Mouse (Mus musculus) heart, adult 10 weeks (tissue): ENCODE data around the gene Vmn1r88. TPM values are rescaled to one million over a fixed set of nuclear protein-coding genes. Genes with fewer than 3 reads are reported as not detected.

Source experiments
- polyA plus RNA-seq: library from polyadenylated mRNA; stranded (reverse); fragments of 350-450 nt; fragmentation: Illumina TruSeq; extraction: RNeasy Lipid Tissue Mini Kit (QIAGEN cat#74804); gene quantifications from one replicate; pipeline ENCODE4 v1.2.3, GENCODE M21; 2014; ENCODE audit warnings: low read depth, low replicate concordance

Gene Vmn1r88
- polyA plus RNA-seq: not detected

DNA sequence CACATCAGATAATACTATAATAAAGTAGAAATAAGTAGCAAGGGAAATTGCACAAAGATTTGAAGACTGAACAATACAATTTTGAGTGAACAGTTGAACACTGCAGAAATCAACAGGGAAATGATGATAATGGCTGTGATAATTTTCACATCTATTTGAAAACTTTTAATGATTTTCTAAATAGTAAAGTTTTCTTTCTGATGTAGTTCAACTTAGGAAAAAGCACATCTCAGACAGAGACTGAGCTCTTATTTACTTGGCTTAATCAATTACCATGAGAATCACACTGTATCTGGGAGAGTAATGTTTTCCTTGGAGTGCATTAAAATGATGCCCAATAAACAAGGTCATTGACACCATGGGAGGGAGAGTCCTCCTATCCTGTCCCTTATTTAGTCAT, at the start of gene Vmn1r88:
Vmn1r88 (plus strand) TSS at position 301 of the 400 bp plus-strand sequence.

DNA sequence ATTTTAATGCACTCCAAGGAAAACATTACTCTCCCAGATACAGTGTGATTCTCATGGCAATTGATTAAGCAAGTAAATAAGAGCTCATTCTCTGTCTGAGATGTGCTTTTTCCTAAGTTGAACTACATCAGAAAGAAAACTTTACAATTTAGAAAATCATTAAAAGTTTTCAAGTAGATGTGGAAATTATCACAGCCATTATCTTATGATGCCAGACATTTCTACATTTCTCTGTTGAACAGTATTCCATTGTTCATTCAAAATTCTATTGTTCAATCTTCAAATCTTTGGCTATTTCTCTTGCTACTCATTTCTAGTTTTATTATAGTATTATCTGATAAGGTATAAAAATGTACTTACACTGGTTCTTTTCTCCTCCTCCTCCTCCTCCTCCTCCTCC, 39.6 kb upstream of the Vmn1r88 start, which contains the start of gene Vmn1r86:
Vmn1r86 (minus strand) TSS at position 101 of the 400 bp plus-strand sequence.

DNA sequence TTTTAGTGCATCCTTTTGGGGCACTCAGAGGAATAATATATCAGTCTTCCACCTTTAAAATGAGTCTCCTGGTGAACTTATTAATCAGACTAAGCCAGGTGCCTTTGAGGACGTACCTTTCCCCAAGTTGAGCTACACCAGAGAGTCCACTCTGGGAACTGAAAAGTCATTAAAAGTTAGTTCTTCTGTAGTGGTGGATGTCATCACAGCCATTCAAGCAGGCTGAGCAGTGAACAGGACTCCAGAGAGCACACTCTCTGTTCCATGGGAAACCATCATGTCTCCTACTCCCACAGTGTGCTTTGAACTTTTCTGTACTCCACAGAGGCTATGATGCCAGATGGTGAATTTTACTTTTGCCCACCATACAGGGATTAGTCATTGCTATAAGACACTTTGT, 19.3 kb upstream of the Vmn1r88 start, which contains the start of gene Vmn1r87:
Vmn1r87 (minus strand) TSS at position 101 of the 400 bp plus-strand sequence.

DNA sequence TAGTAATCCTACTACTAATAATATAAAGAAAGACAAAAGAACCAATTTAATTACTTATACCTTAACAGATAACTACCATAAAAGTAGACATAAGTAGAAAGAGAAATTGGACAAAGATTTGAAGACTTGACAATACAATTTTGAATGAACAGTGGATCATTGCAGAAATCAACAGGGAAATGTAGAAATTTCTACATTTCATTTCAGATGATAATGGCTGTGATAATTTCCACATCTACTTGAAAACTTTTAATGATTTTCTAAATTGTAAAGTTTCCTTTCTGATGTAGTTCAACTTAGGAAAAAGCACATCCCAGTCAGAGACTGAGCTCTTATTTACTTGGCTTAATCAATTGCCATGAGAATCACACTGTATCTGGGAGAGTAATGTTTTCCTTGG, 53.4 kb downstream of the Vmn1r88 start, which contains the start of gene Vmn1r89:
Vmn1r89 (plus strand) TSS at position 301 of the 400 bp plus-strand sequence.

Other genes with a start within 250 kb of the Vmn1r88 start
- 661 TPM for gene Rps5, start 237.3 kb upstream of the Vmn1r88 start, polyA plus RNA-seq
- gene Rnf225, start 232.2 kb upstream of the Vmn1r88 start, polyA plus RNA-seq: not detected
- gene Zfp324, start 193.7 kb upstream of the Vmn1r88 start, polyA plus RNA-seq: 2.5 TPM
- gene Zfp446, start 181.7 kb upstream of the Vmn1r88 start, polyA plus RNA-seq: 5.0 TPM
- 0.63 TPM for gene Slc27a5, start 161.4 kb upstream of the Vmn1r88 start, polyA plus RNA-seq
- 95.8 TPM for gene Trim28, start 160.5 kb upstream of the Vmn1r88 start, polyA plus RNA-seq
- gene Zbtb45, start 149.5 kb upstream of the Vmn1r88 start, polyA plus RNA-seq: 4.7 TPM
- 178 TPM for gene Chmp2a, start 124.8 kb upstream of the Vmn1r88 start, polyA plus RNA-seq
- 200 TPM for gene Ube2m, start 121.3 kb upstream of the Vmn1r88 start, polyA plus RNA-seq
- gene Mzf1, start 104.8 kb upstream of the Vmn1r88 start, polyA plus RNA-seq: 0.29 TPM
- not detected for gene Vmn1r85, start 64.4 kb upstream of the Vmn1r88 start, polyA plus RNA-seq
- not detected for gene Vmn1r86, start 39.7 kb upstream of the Vmn1r88 start, polyA plus RNA-seq
- not detected for gene Vmn1r87, start 19.4 kb upstream of the Vmn1r88 start, polyA plus RNA-seq
- not detected for gene Vmn1r89, start 53.5 kb downstream of the Vmn1r88 start, polyA plus RNA-seq
- gene Lig1, start 117.7 kb downstream of the Vmn1r88 start, polyA plus RNA-seq: 3.0 TPM
- 11.2 TPM for gene Zswim9, start 119.2 kb downstream of the Vmn1r88 start, polyA plus RNA-seq
- gene Pla2g4c, start 165.1 kb downstream of the Vmn1r88 start, polyA plus RNA-seq: 0.26 TPM
- gene Cabp5, start 238.6 kb downstream of the Vmn1r88 start, polyA plus RNA-seq: not detected